Mouse (Mus musculus) embryonic fibroblast, embryonic 13.5 days (primary cell): ENCODE measurements around the gene Fam187b.

Experiments
- CTCF ChIP-seq: IDR thresholded peaks from 2 replicates; pipeline ENCODE4 v1.5.1; 2011; ENCODE audit warnings: mild to moderate bottlenecking, control low read depth, low read length, moderate library complexity, borderline replicate concordance; ENCODE audit not compliant: insufficient read depth
- POLR2A ChIP-seq: IDR thresholded peaks from 2 replicates; pipeline ENCODE4 v1.6.1; 2011; ENCODE audit warnings: low read depth, mild to moderate bottlenecking, control low read depth, low read length, moderate library complexity

DNA sequence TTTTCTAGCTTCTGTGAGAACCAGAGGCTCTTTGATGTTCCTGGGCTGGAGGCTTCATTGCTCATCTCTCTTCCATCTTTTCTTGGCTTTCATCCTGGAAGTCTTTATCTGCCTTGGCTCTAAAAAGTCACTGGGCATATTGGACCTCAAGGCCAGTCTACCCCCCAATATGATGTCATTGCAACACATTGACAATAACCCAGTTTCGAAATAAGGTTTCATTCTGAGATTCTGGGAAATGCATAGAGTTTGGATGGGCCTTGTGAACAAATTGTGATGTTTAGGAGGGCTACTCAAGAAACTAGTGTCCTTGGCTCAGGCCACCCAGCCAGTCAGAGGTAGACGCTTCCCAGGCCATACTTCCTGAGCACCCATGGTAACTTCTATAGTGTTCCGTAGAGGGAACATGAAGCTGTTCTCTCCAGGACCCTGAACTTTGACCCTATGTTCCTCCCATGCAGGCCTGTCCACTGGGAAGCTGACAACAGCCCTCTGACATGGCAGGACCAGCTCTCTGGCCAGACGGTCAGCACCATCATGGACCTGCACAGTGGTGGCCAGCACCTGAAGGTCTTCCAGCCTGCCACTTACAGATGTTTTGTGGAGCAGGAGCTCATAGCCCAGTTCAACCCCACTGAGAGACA lies 15.1 kb downstream of the Fam187b start:
- TF ChIP-seq CTCF = no peak
- TF ChIP-seq POLR2A = no peak
